Mouse (Mus musculus): ENCODE results near the gene Itgad. TPM values are rescaled to one million over a fixed set of nuclear protein-coding genes. Genes with fewer than 3 reads are reported as not detected.

The Itgad gene
- polyA plus RNA-seq, 1 experiment from 2014 or later, result not detected

DNA sequence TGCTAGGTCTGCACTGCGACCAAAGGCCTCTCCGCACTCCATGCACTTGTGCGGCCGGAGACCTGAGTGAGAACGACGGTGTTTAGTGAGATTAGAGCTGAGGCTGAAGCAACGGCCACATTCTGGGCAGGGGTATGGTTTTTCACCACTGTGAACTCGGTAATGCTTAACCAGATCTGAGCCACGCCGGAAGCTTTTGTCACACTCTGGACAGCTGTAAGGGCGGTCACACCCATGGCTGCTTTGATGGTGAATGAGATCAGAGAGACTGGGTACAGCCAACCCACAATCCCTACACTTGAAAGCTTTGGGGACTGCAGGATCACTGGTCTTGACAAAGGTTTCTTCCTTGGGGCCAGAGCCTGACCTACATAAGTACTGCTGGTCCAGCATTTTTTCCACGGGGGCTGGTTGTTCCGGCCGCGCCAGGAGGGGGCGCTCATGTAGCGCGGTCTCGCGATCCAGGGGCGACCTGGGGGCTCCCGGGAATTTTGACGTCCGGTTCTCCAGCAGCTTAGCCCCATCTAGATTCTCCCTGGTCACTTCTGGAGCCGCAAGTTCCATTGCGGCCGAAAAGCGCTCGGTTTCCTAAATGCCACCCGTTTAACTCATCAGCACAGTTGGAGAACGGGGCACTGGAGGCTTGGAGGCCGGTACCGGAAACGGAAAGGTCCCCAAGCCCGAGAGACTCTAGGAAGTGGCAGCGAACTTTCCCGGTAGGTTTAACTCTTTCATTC, 82.8 kb downstream of the Itgad start, which contains the start of gene Armc5:
Armc5 (plus strand) TSS at position 487 of the 737 bp plus-strand sequence.
- Histone ChIP-seq H3K27ac (ENCODE audit: low read length) (peak within 1 kb of the TSS; percentile 99), H3K27me3 (ENCODE audit: control insufficient read depth, insufficient read depth, low read length) (no peaks in the 10 kb centered on the region), H3K9ac (ENCODE audit: low read length) (peak within 1 kb of the TSS; percentile 91), H3K4me3 (replicated peaks; ENCODE audit: low read length) (peak within 1 kb of the TSS; percentile 72), H3K36me3 (ENCODE audit: control insufficient read depth, insufficient read depth, low read length) (0 out of 2 replicates have a peak, but pooled peaks cover 11% of the 10 kb centered on the region), H3K4me2 (ENCODE audit: low read depth, low read length) (peak within 1 kb of the TSS; percentile 57), H3K4me1 (ENCODE audit: control insufficient read depth, insufficient read depth, low read length) (peaks cover 5% of the 10 kb centered on the region), H3K9me3 (replicated peaks; ENCODE audit: control insufficient read depth, low read length) (no peaks in the 10 kb centered on the region)
- WGBS, result 21% methylated on average over 37 of the region's 37 CpGs
- peak; percentile 43; the same call in 1 of the 2 replicates for ATAC-seq (ENCODE audit: insufficient read depth, low FRiP score)

GRCm38 (mm10) chr7:128237593-128237926, 83.4 kb downstream of the Itgad start:
- Histone ChIP-seq H3K9ac (ENCODE audit: low read length) (peak overlapping the region; percentile 91), H3K27ac (ENCODE audit: low read length) (peak overlapping the region; percentile 99), H3K4me2 (ENCODE audit: low read depth, low read length) (peak overlapping the region; percentile 57), H3K27me3 (ENCODE audit: control insufficient read depth, insufficient read depth, low read length) (no peaks in the 10 kb centered on the region), H3K4me1 (ENCODE audit: control insufficient read depth, insufficient read depth, low read length) (peaks cover 5% of the 10 kb centered on the region), H3K9me3 (replicated peaks; ENCODE audit: control insufficient read depth, low read length) (no peaks in the 10 kb centered on the region), H3K36me3 (ENCODE audit: control insufficient read depth, insufficient read depth, low read length) (0 out of 2 replicates have a peak, but pooled peaks cover 11% of the 10 kb centered on the region), H3K4me3 (replicated peaks; ENCODE audit: low read length) (peak overlapping the region; percentile 72)
- 0% methylated on average over 25 of the region's 25 CpGs for WGBS
- no peak for ATAC-seq (ENCODE audit: insufficient read depth, low FRiP score)

GRCm38 (mm10) chr7:128237927-128238778, 84.0 kb downstream of the Itgad start, which contains the start of gene 9130023H24Rik:
9130023H24Rik (minus strand) TSS chr7:128238031.
- peak within 1 kb of the TSS; percentile 86 for H3K4me2 ChIP-seq (ENCODE audit: low read depth, low read length)
- under 1% methylated on average over 72 of the region's 72 CpGs for WGBS
- no peaks in the 10 kb centered on the region for H3K9me3 ChIP-seq (replicated peaks; ENCODE audit: control insufficient read depth, low read length)
- H3K4me1 ChIP-seq (ENCODE audit: control insufficient read depth, insufficient read depth, low read length), result peaks cover 5% of the 10 kb centered on the region
- 0 out of 2 replicates have a peak, but pooled peaks cover 12% of the 10 kb centered on the region for H3K36me3 ChIP-seq (ENCODE audit: control insufficient read depth, insufficient read depth, low read length)
- H3K4me3 ChIP-seq (replicated peaks; ENCODE audit: low read length), result peak within 1 kb of the TSS; percentile 72
- H3K27ac ChIP-seq (ENCODE audit: low read length), result peak within 1 kb of the TSS; percentile 99
- H3K27me3 ChIP-seq (ENCODE audit: control insufficient read depth, insufficient read depth, low read length), result no peaks in the 10 kb centered on the region
- peak; percentile 89 for ATAC-seq (ENCODE audit: insufficient read depth, low FRiP score)
- peak within 1 kb of the TSS; percentile 91 for H3K9ac ChIP-seq (ENCODE audit: low read length)

GRCm38 (mm10) chr7:128238991-128239390, 84.8 kb downstream of the Itgad start:
- peak overlapping the region; percentile 72 for H3K4me3 ChIP-seq (replicated peaks; ENCODE audit: low read length)
- ATAC-seq (ENCODE audit: insufficient read depth, low FRiP score), result no peak
- H3K4me2 ChIP-seq (ENCODE audit: low read depth, low read length), result peak overlapping the region; percentile 86
- peak overlapping the region; percentile 92 for H3K27ac ChIP-seq (ENCODE audit: low read length)
- H3K27me3 ChIP-seq (ENCODE audit: control insufficient read depth, insufficient read depth, low read length), result no peaks in the 10 kb centered on the region
- H3K36me3 ChIP-seq (ENCODE audit: control insufficient read depth, insufficient read depth, low read length), result 0 out of 2 replicates have a peak, but pooled peaks cover 14% of the 10 kb centered on the region
- peaks cover 5% of the 10 kb centered on the region for H3K4me1 ChIP-seq (ENCODE audit: control insufficient read depth, insufficient read depth, low read length)
- H3K9me3 ChIP-seq (replicated peaks; ENCODE audit: control insufficient read depth, low read length), result no peaks in the 10 kb centered on the region
- 24% methylated on average over 4 of the region's 4 CpGs for WGBS
- H3K9ac ChIP-seq (ENCODE audit: low read length), result peak overlapping the region; percentile 66

DNA sequence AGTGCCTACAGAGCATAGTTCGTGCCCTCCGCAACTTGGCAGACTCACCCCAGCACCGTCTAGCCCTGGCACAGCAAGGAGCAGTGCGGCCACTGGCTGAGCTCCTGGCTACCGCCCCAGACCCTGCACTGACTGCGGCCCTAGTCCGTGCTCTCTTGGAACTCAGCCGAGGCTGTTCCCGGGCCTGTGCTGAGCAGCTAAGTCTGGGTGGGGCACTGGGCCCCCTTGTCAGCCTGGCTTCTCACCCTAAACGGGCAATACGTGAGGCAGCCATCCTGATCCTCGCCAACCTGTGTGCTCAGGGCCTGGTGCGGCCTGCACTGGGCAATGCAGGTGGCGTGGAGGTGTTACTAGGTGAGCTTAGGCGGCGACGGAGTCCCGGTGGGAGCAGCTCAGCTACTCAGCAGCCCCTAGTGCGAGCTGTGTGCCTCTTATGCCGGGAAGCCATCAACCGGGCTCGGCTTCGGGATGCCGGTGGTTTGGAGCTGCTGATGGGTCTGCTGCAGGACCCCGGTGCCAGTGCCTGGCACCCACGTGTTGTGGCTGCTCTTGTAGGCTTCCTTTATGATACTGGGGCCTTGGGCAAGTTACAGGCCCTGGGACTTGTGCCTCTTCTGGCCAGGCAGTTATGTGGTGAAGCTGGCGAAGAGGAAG, 86.1 kb downstream of the Itgad start:
- Histone ChIP-seq H3K9me3 (replicated peaks; ENCODE audit: control insufficient read depth, low read length) (no peaks in the 10 kb centered on the region), H3K4me3 (replicated peaks; ENCODE audit: low read length) (no peak overlapping the region), H3K27ac (ENCODE audit: low read length) (no peak overlapping the region), H3K4me1 (ENCODE audit: control insufficient read depth, insufficient read depth, low read length) (peaks cover 5% of the 10 kb centered on the region), H3K36me3 (ENCODE audit: control insufficient read depth, insufficient read depth, low read length) (peaks cover 21% of the 10 kb centered on the region), H3K4me2 (ENCODE audit: low read depth, low read length) (no peak overlapping the region), H3K9ac (ENCODE audit: low read length) (peak overlapping the region; percentile 43; the same call in 1 of the 2 replicates), H3K27me3 (ENCODE audit: control insufficient read depth, insufficient read depth, low read length) (no peaks in the 10 kb centered on the region)
- ATAC-seq (ENCODE audit: insufficient read depth, low FRiP score), result no peak
- 94% methylated on average over 27 of the region's 27 CpGs for WGBS

- WGBS, result 93% methylated on average over 16 of the region's 16 CpGs
- H3K4me2 ChIP-seq (ENCODE audit: low read depth, low read length), result no peak overlapping the region
- ATAC-seq (ENCODE audit: insufficient read depth, low FRiP score), result no peak
- H3K27ac ChIP-seq (ENCODE audit: low read length), result no peak overlapping the region
- H3K4me1 ChIP-seq (ENCODE audit: control insufficient read depth, insufficient read depth, low read length), result peaks cover 10% of the 10 kb centered on the region
- H3K36me3 ChIP-seq (ENCODE audit: control insufficient read depth, insufficient read depth, low read length), result peaks cover 21% of the 10 kb centered on the region
- no peak overlapping the region for H3K4me3 ChIP-seq (replicated peaks; ENCODE audit: low read length)
- no peaks in the 10 kb centered on the region for H3K27me3 ChIP-seq (ENCODE audit: control insufficient read depth, insufficient read depth, low read length)
- no peaks in the 10 kb centered on the region for H3K9me3 ChIP-seq (replicated peaks; ENCODE audit: control insufficient read depth, low read length)
- no peak overlapping the region for H3K9ac ChIP-seq (ENCODE audit: low read length)
Measured at GRCm38 (mm10) chr7:128242331-128242730, 88.2 kb downstream of the Itgad start.

DNA sequence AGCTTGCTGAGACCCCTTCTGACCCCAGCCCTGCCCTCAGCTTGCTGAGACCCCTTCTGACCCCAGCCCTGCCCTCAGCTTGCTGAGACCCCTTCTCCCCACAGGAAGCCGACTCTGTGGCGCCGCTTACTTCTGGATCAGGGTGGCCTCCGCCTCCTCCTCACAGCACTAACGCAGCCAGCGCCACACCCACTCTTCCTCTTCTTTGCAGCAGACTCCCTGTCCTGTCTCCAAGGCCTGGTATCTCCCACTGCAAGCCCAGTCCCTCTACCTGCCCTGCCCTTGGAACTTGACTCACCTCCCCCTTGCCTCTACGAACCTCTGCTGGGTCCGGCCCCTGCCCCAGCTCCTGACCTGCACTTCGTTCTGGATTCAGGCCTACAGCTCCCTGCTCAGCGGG, 89.7 kb downstream of the Itgad start:
- no peak overlapping the region for H3K4me3 ChIP-seq (replicated peaks; ENCODE audit: low read length)
- no peaks in the 10 kb centered on the region for H3K27me3 ChIP-seq (ENCODE audit: control insufficient read depth, insufficient read depth, low read length)
- H3K36me3 ChIP-seq (ENCODE audit: control insufficient read depth, insufficient read depth, low read length), result peaks cover 21% of the 10 kb centered on the region
- H3K27ac ChIP-seq (ENCODE audit: low read length), result no peak overlapping the region
- 58% methylated on average over 10 of the region's 10 CpGs for WGBS
- peak overlapping the region; percentile 3; the same call in 1 of the 2 replicates for H3K9ac ChIP-seq (ENCODE audit: low read length)
- H3K4me2 ChIP-seq (ENCODE audit: low read depth, low read length), result no peak overlapping the region
- H3K9me3 ChIP-seq (replicated peaks; ENCODE audit: control insufficient read depth, low read length), result no peaks in the 10 kb centered on the region
- peaks cover 10% of the 10 kb centered on the region for H3K4me1 ChIP-seq (ENCODE audit: control insufficient read depth, insufficient read depth, low read length)
- ATAC-seq (ENCODE audit: insufficient read depth, low FRiP score), result no peak

DNA sequence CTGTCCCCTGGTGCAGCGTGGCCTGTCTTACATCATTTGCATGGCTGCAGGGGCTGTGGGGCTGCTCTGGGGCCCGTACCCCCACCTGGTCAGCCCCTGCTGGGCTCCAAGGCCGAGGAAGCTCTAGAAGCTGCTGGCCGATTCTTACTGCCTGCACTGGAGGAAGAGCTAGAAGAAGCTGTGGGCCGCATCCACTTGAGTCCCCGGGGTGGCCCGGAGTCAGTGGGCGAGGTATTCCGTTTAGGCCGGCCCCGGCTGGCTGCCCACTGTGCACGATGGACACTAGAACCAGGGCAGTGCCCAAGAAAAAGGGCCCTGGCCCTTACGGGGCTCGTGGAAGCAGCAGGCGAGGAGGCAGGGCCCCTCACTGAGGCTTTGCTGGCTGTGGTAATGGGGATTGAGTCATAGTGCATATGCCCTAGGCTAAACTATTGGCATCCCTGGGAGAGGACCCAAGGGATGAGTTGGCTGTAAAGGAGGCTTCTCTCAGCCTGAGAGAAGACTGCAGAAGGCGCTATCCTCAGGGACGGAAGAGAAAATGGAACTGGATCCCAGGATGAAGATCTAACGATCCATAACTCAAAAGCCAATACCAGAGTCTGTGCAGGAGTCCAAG, 90.3 kb downstream of the Itgad start:
- Histone ChIP-seq H3K36me3 (ENCODE audit: control insufficient read depth, insufficient read depth, low read length) (peaks cover 21% of the 10 kb centered on the region), H3K4me3 (replicated peaks; ENCODE audit: low read length) (no peak overlapping the region), H3K27ac (ENCODE audit: low read length) (no peak overlapping the region), H3K4me1 (ENCODE audit: control insufficient read depth, insufficient read depth, low read length) (peaks cover 10% of the 10 kb centered on the region), H3K4me2 (ENCODE audit: low read depth, low read length) (no peak overlapping the region), H3K9me3 (replicated peaks; ENCODE audit: control insufficient read depth, low read length) (no peaks in the 10 kb centered on the region), H3K27me3 (ENCODE audit: control insufficient read depth, insufficient read depth, low read length) (no peaks in the 10 kb centered on the region), H3K9ac (ENCODE audit: low read length) (peak overlapping the region; percentile 3; the same call in 1 of the 2 replicates)
- ATAC-seq (ENCODE audit: insufficient read depth, low FRiP score), result no peak
- 92% methylated on average over 18 of the region's 18 CpGs for WGBS

All from stomach, embryonic 16.5 days (tissue).